Mouse (Mus musculus): ENCODE results near the gene Fer1l4. TPM values are rescaled to one million over a fixed set of nuclear protein-coding genes. Genes with fewer than 3 reads are reported as not detected.

Fer1l4 gene
- polyA plus RNA-seq, 1 experiment, result not detected

DNA sequence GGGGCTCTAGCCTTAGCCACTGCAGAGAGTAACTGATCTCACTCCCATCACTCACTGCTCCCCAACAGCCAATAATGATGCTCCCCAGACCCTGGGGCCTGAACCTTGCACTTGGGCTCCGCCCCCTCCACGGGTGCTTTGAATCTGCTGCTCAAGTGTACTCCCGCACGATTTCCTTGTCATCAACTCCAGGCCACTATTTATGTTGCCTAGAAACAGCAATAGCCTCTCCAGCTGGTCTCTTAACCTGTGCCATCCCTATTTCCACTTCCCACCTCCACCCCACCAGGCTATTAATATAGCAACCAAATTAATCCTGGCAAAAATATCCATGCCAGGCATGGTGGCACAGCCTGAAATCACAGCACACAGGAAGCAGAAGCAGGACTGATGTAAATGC lies 26.9 kb upstream of the Fer1l4 start:
- H3K27ac ChIP-seq (ENCODE audit: insufficient read depth, low read length), result no peak overlapping the region
- no peaks in the 10 kb centered on the region for H3K36me3 ChIP-seq (ENCODE audit: control insufficient read depth, insufficient read depth, low read length, poor library complexity, severe bottlenecking)
- H3K27me3 ChIP-seq (ENCODE audit: control insufficient read depth, insufficient read depth, low read length, poor library complexity, severe bottlenecking), result no peaks in the 10 kb centered on the region
- no peak overlapping the region for H3K9ac ChIP-seq (ENCODE audit: low read depth, poor library complexity, severe bottlenecking)
- TF ChIP-seq EP300 (IDR thresholded peaks at IDR 0.05; ENCODE audit: insufficient read depth, low read depth, low read length) (no peak), CTCF (IDR thresholded peaks at IDR 0.05; ENCODE audit: low read depth, low read length) (no peak), POLR2A (IDR thresholded peaks at IDR 0.05; ENCODE audit: insufficient read depth, low read length) (no peak)
- H3K4me3 ChIP-seq (ENCODE audit: low read depth, low read length), result no peak overlapping the region
- no peaks in the 10 kb centered on the region for H3K4me1 ChIP-seq (ENCODE audit: control insufficient read depth, insufficient read depth, low read length)
- H3K9me3 ChIP-seq (replicated peaks; ENCODE audit: control insufficient read depth, insufficient read depth, low read length, poor library complexity, severe bottlenecking), result peaks cover 2% of the 10 kb centered on the region; the same call in 1 of the 2 replicates

GRCm38 (mm10) chr2:156079183-156079560 lies 26.4 kb upstream of the Fer1l4 start:
- TF ChIP-seq EP300 (IDR thresholded peaks at IDR 0.05; ENCODE audit: insufficient read depth, low read depth, low read length), result no peak
- TF ChIP-seq POLR2A (IDR thresholded peaks at IDR 0.05; ENCODE audit: insufficient read depth, low read length), result no peak
- TF ChIP-seq CTCF (IDR thresholded peaks at IDR 0.05; ENCODE audit: low read depth, low read length), result no peak
- Histone ChIP-seq H3K36me3 (ENCODE audit: control insufficient read depth, insufficient read depth, low read length, poor library complexity, severe bottlenecking) (no peaks in the 10 kb centered on the region), H3K4me1 (ENCODE audit: control insufficient read depth, insufficient read depth, low read length) (no peaks in the 10 kb centered on the region)

GRCm38 (mm10) chr2:156078421-156079182 lies 25.9 kb upstream of the Fer1l4 start:
- Histone ChIP-seq H3K9ac (ENCODE audit: low read depth, poor library complexity, severe bottlenecking) (no peak overlapping the region), H3K4me1 (ENCODE audit: control insufficient read depth, insufficient read depth, low read length) (no peaks in the 10 kb centered on the region), H3K27me3 (ENCODE audit: control insufficient read depth, insufficient read depth, low read length, poor library complexity, severe bottlenecking) (no peaks in the 10 kb centered on the region), H3K36me3 (ENCODE audit: control insufficient read depth, insufficient read depth, low read length, poor library complexity, severe bottlenecking) (no peaks in the 10 kb centered on the region), H3K4me3 (ENCODE audit: low read depth, low read length) (no peak overlapping the region), H3K9me3 (replicated peaks; ENCODE audit: control insufficient read depth, insufficient read depth, low read length, poor library complexity, severe bottlenecking) (no peaks in the 10 kb centered on the region), H3K27ac (ENCODE audit: insufficient read depth, low read length) (no peak overlapping the region)
- no peak for TF ChIP-seq EP300 (IDR thresholded peaks at IDR 0.05; ENCODE audit: insufficient read depth, low read depth, low read length)
- no peak for TF ChIP-seq POLR2A (IDR thresholded peaks at IDR 0.05; ENCODE audit: insufficient read depth, low read length)
- TF ChIP-seq CTCF (IDR thresholded peaks at IDR 0.05; ENCODE audit: low read depth, low read length), result no peak

More at GRCm38 (mm10) chr2:156079183-156079560, 26.4 kb upstream of the Fer1l4 start:
- Histone ChIP-seq H3K9me3 (replicated peaks; ENCODE audit: control insufficient read depth, insufficient read depth, low read length, poor library complexity, severe bottlenecking) (no peaks in the 10 kb centered on the region; the same call in 1 of the 2 replicates), H3K27me3 (ENCODE audit: control insufficient read depth, insufficient read depth, low read length, poor library complexity, severe bottlenecking) (no peaks in the 10 kb centered on the region), H3K27ac (ENCODE audit: insufficient read depth, low read length) (no peak overlapping the region), H3K4me3 (ENCODE audit: low read depth, low read length) (no peak overlapping the region), H3K9ac (ENCODE audit: low read depth, poor library complexity, severe bottlenecking) (no peak overlapping the region)

GRCm38 (mm10) chr2:156077461-156077860 lies 24.7 kb upstream of the Fer1l4 start:
- H3K36me3 ChIP-seq (ENCODE audit: control insufficient read depth, insufficient read depth, low read length, poor library complexity, severe bottlenecking), result no peaks in the 10 kb centered on the region
- H3K9ac ChIP-seq (ENCODE audit: low read depth, poor library complexity, severe bottlenecking), result no peak overlapping the region
- TF ChIP-seq EP300 (IDR thresholded peaks at IDR 0.05; ENCODE audit: insufficient read depth, low read depth, low read length) (no peak), CTCF (IDR thresholded peaks at IDR 0.05; ENCODE audit: low read depth, low read length) (no peak), POLR2A (IDR thresholded peaks at IDR 0.05; ENCODE audit: insufficient read depth, low read length) (no peak)
- H3K4me1 ChIP-seq (ENCODE audit: control insufficient read depth, insufficient read depth, low read length), result no peaks in the 10 kb centered on the region
- no peak overlapping the region for H3K4me3 ChIP-seq (ENCODE audit: low read depth, low read length)
- no peaks in the 10 kb centered on the region for H3K9me3 ChIP-seq (replicated peaks; ENCODE audit: control insufficient read depth, insufficient read depth, low read length, poor library complexity, severe bottlenecking)
- no peak overlapping the region for H3K27ac ChIP-seq (ENCODE audit: insufficient read depth, low read length)
- H3K27me3 ChIP-seq (ENCODE audit: control insufficient read depth, insufficient read depth, low read length, poor library complexity, severe bottlenecking), result no peaks in the 10 kb centered on the region

DNA sequence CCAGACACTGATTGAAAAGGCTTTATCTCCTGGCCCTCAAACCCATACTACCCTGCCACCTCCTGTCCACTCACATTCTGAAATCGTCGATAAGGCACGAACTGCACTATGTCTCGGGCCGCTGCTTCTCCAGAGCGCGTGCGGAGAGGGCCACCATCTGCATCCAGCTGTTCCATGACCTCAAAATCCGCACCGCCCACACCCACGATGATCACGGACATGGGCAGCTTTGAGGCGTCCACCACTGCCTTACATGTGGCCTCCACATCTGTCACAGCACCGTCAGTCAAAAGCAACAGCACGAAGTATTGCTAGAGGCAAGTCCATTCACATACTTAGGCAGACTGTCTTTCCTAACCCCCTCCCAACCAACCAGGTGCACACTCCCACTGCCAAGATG lies 21.0 kb upstream of the Fer1l4 start:
- no peaks in the 10 kb centered on the region for H3K36me3 ChIP-seq (ENCODE audit: control insufficient read depth, insufficient read depth, low read length, poor library complexity, severe bottlenecking)

DNA sequence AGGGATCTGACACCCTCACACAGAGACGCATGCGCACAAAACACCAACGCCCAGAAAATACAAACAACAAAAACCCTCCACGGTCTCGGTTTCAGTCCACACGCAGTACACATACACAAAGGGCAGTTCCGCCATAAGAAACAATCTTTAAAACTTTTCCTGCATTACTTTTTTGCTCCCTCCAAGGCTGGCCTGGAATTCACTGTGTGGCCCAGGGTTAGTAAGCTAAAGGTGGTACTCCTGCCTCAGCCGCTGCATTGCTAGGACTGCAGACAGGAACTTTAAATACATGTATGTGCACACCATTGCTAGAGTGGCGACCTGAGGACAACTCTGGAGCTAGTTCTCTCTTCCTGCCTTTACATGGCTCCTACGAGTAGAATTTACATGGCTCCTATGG lies 18.5 kb upstream of the Fer1l4 start:
- Histone ChIP-seq H3K9ac (ENCODE audit: low read depth, poor library complexity, severe bottlenecking) (no peak overlapping the region), H3K27ac (ENCODE audit: insufficient read depth, low read length) (no peak overlapping the region), H3K27me3 (ENCODE audit: control insufficient read depth, insufficient read depth, low read length, poor library complexity, severe bottlenecking) (no peaks in the 10 kb centered on the region), H3K4me1 (ENCODE audit: control insufficient read depth, insufficient read depth, low read length) (no peaks in the 10 kb centered on the region), H3K9me3 (replicated peaks; ENCODE audit: control insufficient read depth, insufficient read depth, low read length, poor library complexity, severe bottlenecking) (no peaks in the 10 kb centered on the region), H3K4me3 (ENCODE audit: low read depth, low read length) (no peak overlapping the region), H3K36me3 (ENCODE audit: control insufficient read depth, insufficient read depth, low read length, poor library complexity, severe bottlenecking) (no peaks in the 10 kb centered on the region)
- TF ChIP-seq EP300 (IDR thresholded peaks at IDR 0.05; ENCODE audit: insufficient read depth, low read depth, low read length) (no peak), CTCF (IDR thresholded peaks at IDR 0.05; ENCODE audit: low read depth, low read length) (no peak), POLR2A (IDR thresholded peaks at IDR 0.05; ENCODE audit: insufficient read depth, low read length) (no peak)

More for the DNA sequence above, 21.0 kb upstream of the Fer1l4 start:
- H3K27me3 ChIP-seq (ENCODE audit: control insufficient read depth, insufficient read depth, low read length, poor library complexity, severe bottlenecking), result no peaks in the 10 kb centered on the region
- TF ChIP-seq EP300 (IDR thresholded peaks at IDR 0.05; ENCODE audit: insufficient read depth, low read depth, low read length) (no peak), CTCF (IDR thresholded peaks at IDR 0.05; ENCODE audit: low read depth, low read length) (no peak), POLR2A (IDR thresholded peaks at IDR 0.05; ENCODE audit: insufficient read depth, low read length) (no peak)
- H3K27ac ChIP-seq (ENCODE audit: insufficient read depth, low read length), result no peak overlapping the region
- H3K9me3 ChIP-seq (replicated peaks; ENCODE audit: control insufficient read depth, insufficient read depth, low read length, poor library complexity, severe bottlenecking), result no peaks in the 10 kb centered on the region
- H3K4me3 ChIP-seq (ENCODE audit: low read depth, low read length), result no peak overlapping the region
- H3K9ac ChIP-seq (ENCODE audit: low read depth, poor library complexity, severe bottlenecking), result no peak overlapping the region
- H3K4me1 ChIP-seq (ENCODE audit: control insufficient read depth, insufficient read depth, low read length), result no peaks in the 10 kb centered on the region
